Mouse (Mus musculus) kidney, adult 2 months (tissue): ENCODE measurements around the gene Spaca4. TPM values are rescaled to one million over a fixed set of nuclear protein-coding genes. Genes with fewer than 3 reads are reported as not detected.

Source experiments
- DNase-seq: peaks from one replicate; pipeline ENCODE4 v3.0.0; 2021
- H3K27ac ChIP-seq: fragments of 200-500 bp; 2 replicates; pipeline ENCODE4 v1.5.1; 2012; ENCODE audit warnings: low read depth, low read length, control low read depth, inconsistent platforms; ENCODE audit not compliant: insufficient read depth
- H3K27me3 ChIP-seq: fragments of 200-500 bp; replicated peaks from 2 replicates; pipeline ENCODE4 v1.6.1; 2012; ENCODE audit warnings: mild to moderate bottlenecking, moderate library complexity, low read length, inconsistent platforms; ENCODE audit not compliant: control insufficient read depth, insufficient read depth
- H3K36me3 ChIP-seq: fragments of 200-500 bp; 2 replicates; pipeline ENCODE4 v1.6.1; 2012; ENCODE audit warnings: mild to moderate bottlenecking, moderate library complexity, low read length, inconsistent platforms; ENCODE audit not compliant: control insufficient read depth, insufficient read depth
- H3K4me1 ChIP-seq: fragments of 200-500 bp; 2 replicates; pipeline ENCODE4 v1.6.1; 2011; ENCODE audit warnings: low read length; ENCODE audit not compliant: control insufficient read depth, insufficient read depth
- H3K4me3 ChIP-seq: fragments of 200-500 bp; 2 replicates; pipeline ENCODE4 v1.5.1; 2011; ENCODE audit warnings: mild to moderate bottlenecking, low read depth, low read length, control low read depth; ENCODE audit not compliant: insufficient read depth
- CTCF ChIP-seq: fragments of 200-500 bp; conservative IDR thresholded peaks from 2 replicates; pipeline ENCODE4 v1.5.1; 2011; ENCODE audit warnings: low read depth, mild to moderate bottlenecking, control low read depth, low read length, moderate library complexity, mixed read lengths; ENCODE audit not compliant: insufficient read depth, insufficient read length
- POLR2A ChIP-seq: fragments of 200-500 bp; IDR thresholded peaks from one replicate; pipeline ENCODE4 v1.6.1; 2011; ENCODE audit warnings: low read depth, low read length, control low read depth
- WGBS: fragments of 180-500 bp; shearing (Covaris S2); methylation state at CpG from one replicate; pipeline ENCODE4 v1.1.7; 2018; 5-methylcytosine and 5-hydroxymethylcytosine counted together
- polyA plus RNA-seq: library from polyadenylated mRNA; depleted of rRNA; stranded (reverse); fragments of >200 nt; gene quantifications from 2 replicates; pipeline ENCODE4 v1.2.3, GENCODE M21; 2012

Gene Spaca4
- polyA plus RNA-seq, 1 experiment = 0.28 TPM

DNA sequence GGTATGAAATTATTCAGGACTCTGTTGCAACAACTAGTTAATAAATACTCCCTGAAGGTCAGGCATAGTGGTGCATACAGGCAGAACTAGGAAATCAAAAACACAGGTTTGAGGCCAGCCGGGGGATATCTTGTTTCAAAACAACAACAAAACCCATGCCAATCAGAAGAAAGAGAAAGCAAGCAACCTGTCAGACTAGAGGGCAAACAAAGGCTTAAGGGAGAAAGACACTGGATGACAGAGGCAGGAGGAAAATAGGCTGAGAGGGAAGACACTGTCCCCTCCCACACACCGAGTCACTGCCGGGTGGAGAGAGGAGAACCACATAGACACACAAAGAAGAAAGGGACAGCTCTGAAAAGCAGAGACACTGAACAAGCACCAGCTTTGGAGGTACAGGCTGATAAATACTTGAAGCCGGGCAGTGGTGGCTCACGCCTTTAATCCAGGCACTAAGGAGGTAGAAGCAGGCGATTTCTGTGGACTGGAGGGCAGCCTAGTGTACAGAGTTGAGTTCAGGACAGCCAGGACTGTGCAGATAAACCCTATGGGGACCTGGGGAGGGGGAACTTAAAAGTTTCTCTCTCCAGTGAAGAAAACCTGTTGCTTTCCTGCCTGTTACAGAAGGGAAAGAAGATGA, 11.6 kb downstream of the Spaca4 start:
- H3K27me3 ChIP-seq = no peaks in the 10 kb centered on the region
- peaks cover 12% of the 10 kb centered on the region; the same call in 1 of the 2 replicates for H3K36me3 ChIP-seq
- peak; percentile 56 for DNase-seq
- TF ChIP-seq POLR2A = no peak
- no peak for TF ChIP-seq CTCF
- peak overlapping the region; percentile 88 for H3K4me3 ChIP-seq
- 34% methylated on average over 6 of the region's 6 CpGs for WGBS
- peaks cover 31% of the 10 kb centered on the region for H3K4me1 ChIP-seq
- peak overlapping the region; percentile 94 for H3K27ac ChIP-seq

DNA sequence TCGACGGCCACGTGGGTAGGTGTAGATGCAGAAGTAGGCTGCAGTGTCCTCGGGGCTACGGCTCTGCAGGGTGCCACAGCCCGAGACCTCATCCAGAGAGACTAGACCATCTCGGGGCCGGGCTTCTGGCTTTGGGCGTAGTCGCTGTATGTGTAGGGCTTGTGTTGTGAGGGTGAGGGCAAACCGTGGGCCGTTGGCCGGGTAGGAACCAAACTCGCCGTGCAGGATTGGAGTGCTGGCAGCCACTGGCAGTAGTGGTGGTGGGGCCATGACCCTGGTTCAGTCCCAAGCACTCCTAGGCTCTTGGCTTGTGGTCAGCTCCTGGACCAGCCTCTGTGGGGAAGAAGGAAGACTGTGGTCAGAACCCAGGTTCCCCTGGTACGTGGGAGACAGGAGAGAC, 12.2 kb downstream of the Spaca4 start:
- TF ChIP-seq POLR2A = no peak
- TF ChIP-seq CTCF = no peak
- Histone ChIP-seq H3K4me3 (no peak overlapping the region; the same call in 1 of the 2 replicates), H3K36me3 (peaks cover 15% of the 10 kb centered on the region; the same call in 1 of the 2 replicates), H3K27ac (peak overlapping the region; percentile 94), H3K4me1 (peaks cover 37% of the 10 kb centered on the region), H3K27me3 (no peaks in the 10 kb centered on the region)
- peak; percentile 52 for DNase-seq
- 75% methylated on average over 16 of the region's 16 CpGs for WGBS

- peak; percentile 96 for DNase-seq
- H3K36me3 ChIP-seq = peaks cover 16% of the 10 kb centered on the region; the same call in 1 of the 2 replicates
- peak overlapping the region; percentile 94 for H3K27ac ChIP-seq
- no peak overlapping the region for H3K4me3 ChIP-seq
- no peaks in the 10 kb centered on the region for H3K27me3 ChIP-seq
- peaks cover 46% of the 10 kb centered on the region for H3K4me1 ChIP-seq
- 65% methylated on average over 21 of the region's 21 CpGs for WGBS
- TF ChIP-seq POLR2A (peak; percentile 41), CTCF (no peak)
Measured at GRCm38 (mm10) chr7:45712022-45712757, 13.4 kb downstream of the Spaca4 start.

DNA sequence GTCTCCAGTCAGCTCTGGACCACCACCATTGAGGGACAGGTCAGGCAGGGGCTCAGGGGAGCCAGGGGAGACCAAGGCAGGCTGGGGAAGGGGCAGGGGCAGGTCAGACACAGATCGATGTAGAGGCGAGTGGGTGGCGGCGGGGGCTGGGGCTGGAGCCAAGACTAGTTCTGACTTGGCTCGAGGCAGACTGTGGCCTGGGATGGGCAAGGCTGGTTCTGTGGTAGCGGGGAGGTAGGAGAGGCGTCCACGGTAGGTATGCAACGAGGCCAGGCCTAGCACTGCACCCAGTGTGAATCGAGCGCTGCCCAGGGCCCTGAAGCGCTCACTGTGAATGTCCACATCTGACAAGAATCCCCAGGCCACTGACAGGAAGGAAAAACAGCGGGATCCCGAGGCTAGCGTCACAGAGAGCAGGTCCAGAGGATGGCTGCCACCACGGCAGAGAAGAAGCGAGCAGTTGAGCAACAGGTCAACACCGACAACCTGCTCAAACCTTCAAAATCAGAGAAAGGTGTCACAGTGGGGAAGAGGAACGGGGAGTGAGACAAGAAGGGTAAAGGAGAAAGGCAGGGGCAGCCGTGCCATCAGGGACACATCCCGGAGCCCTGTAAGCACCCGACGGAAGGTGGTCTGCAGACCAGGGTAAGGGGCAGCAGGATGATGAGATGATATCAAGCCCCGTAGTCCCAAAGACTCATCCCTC, 14.1 kb downstream of the Spaca4 start:
- TF ChIP-seq POLR2A (peak; percentile 58), CTCF (no peak)
- peak; percentile 20 for DNase-seq
- Histone ChIP-seq H3K4me3 (no peak overlapping the region), H3K27me3 (no peaks in the 10 kb centered on the region), H3K27ac (no peak overlapping the region; the same call in 1 of the 2 replicates), H3K36me3 (peaks cover 16% of the 10 kb centered on the region; the same call in 1 of the 2 replicates), H3K4me1 (peaks cover 46% of the 10 kb centered on the region)
- 83% methylated on average over 24 of the region's 24 CpGs for WGBS

- Histone ChIP-seq H3K36me3 (peaks cover 16% of the 10 kb centered on the region; the same call in 1 of the 2 replicates), H3K27me3 (no peaks in the 10 kb centered on the region), H3K4me1 (peaks cover 42% of the 10 kb centered on the region), H3K4me3 (no peak overlapping the region), H3K27ac (no peak overlapping the region)
- TF ChIP-seq POLR2A (peak; percentile 90), CTCF (no peak)
- 82% methylated on average over 20 of the region's 20 CpGs for WGBS
- DNase-seq = peak; percentile 44
Measured at GRCm38 (mm10) chr7:45710477-45711191, 15.0 kb downstream of the Spaca4 start.

DNA sequence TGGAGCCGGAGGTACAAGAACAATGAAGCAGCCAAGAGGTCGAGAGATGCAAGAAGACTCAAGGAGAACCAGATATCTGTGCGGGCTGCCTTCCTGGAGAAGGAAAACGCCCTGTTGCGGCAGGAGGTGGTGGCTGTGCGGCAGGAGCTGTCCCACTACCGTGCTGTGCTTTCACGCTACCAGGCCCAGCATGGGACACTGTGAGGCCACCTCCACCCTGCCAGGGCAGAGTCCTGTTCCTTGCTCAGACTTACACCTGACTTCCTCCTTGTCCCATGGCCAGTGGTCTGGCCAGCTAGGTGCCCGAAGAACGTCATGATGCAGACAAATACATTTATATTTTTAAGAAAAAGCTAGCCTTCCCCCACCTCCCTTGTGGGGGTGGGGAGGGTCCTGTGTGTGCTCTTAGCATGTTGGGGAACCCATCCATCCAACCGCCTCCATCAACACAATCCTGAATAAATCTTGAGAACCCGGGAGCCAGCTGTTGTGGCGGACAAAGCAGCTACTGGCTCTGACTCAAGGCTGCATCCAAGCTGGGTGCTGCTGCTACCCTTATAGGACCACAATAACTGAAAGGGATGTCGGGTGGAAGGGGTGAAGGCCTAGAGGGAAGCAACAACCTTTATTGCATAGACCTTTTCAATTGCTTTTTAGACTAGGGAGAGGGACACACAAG, 15.8 kb downstream of the Spaca4 start:
- peaks cover 16% of the 10 kb centered on the region; the same call in 1 of the 2 replicates for H3K36me3 ChIP-seq
- WGBS = 68% methylated on average over 14 of the region's 14 CpGs
- no peak for TF ChIP-seq CTCF
- TF ChIP-seq POLR2A = peak; percentile 46
- no peaks in the 10 kb centered on the region for H3K27me3 ChIP-seq
- DNase-seq = peak; percentile 34
- no peak overlapping the region for H3K27ac ChIP-seq
- no peak overlapping the region for H3K4me3 ChIP-seq
- H3K4me1 ChIP-seq = peaks cover 39% of the 10 kb centered on the region
